Mouse (Mus musculus) stomach, embryonic 15.5 days (tissue): ENCODE data around the gene Hic1. TPM values are rescaled to one million over a fixed set of nuclear protein-coding genes. Genes with fewer than 3 reads are reported as not detected.

Source experiments
- ATAC-seq: fragments of 200-750 bp; cut with Nextera tagmentation; 2 replicates; pipeline ENCODE4 v1.8.0; 2017; ENCODE audit warnings: low read depth, moderate number of reproducible peaks, moderate TSS enrichment; ENCODE audit not compliant: insufficient read depth, low FRiP score
- H3K27ac ChIP-seq: fragments of 300-500 bp; sonication (generic); 2 replicates; pipeline ENCODE4 v1.5.1; 2015; ENCODE audit warnings: mild to moderate bottlenecking, inconsistent platforms
- H3K27me3 ChIP-seq: fragments of 300-500 bp; sonication (generic); replicated peaks from 2 replicates; pipeline ENCODE4 v1.6.1; 2015; ENCODE audit warnings: inconsistent platforms
- H3K36me3 ChIP-seq: fragments of 300-500 bp; sonication (generic); 2 replicates; pipeline ENCODE4 v1.6.1; 2015; ENCODE audit warnings: inconsistent platforms
- H3K4me1 ChIP-seq: fragments of 300-500 bp; sonication (generic); 2 replicates; pipeline ENCODE4 v1.6.1; 2015; ENCODE audit warnings: inconsistent platforms
- H3K4me2 ChIP-seq: fragments of 300-500 bp; sonication (generic); 2 replicates; pipeline ENCODE4 v1.6.1; 2015; ENCODE audit warnings: mild to moderate bottlenecking, inconsistent platforms
- H3K4me3 ChIP-seq: fragments of 300-500 bp; sonication (generic); replicated peaks from 2 replicates; pipeline ENCODE4 v1.5.1; 2015; ENCODE audit warnings: inconsistent platforms
- H3K9ac ChIP-seq: fragments of 300-500 bp; sonication (generic); 2 replicates; pipeline ENCODE4 v1.6.1; 2015; ENCODE audit warnings: inconsistent platforms
- H3K9me3 ChIP-seq: fragments of 300-500 bp; sonication (generic); 2 replicates; pipeline ENCODE4 v1.6.1; 2016; ENCODE audit warnings: inconsistent platforms
- WGBS: fragments of 180-500 bp; shearing (Covaris S2); methylation state at CpG from one replicate; pipeline ENCODE4 v1.1.7; 2015; 5-methylcytosine and 5-hydroxymethylcytosine counted together
- polyA plus RNA-seq: library from polyadenylated mRNA; unstranded; fragments of >200 nt; fragmentation: Nextera tagmentation; extraction: Ambion mirVana; gene quantifications from 2 replicates; pipeline ENCODE4 v1.2.1, GENCODE M21; 2015

Gene Hic1
- polyA plus RNA-seq, 1 experiment from 2014 or later, result 25.3 TPM

- Histone ChIP-seq H3K4me2 (peak overlapping the region; percentile 97), H3K27me3 (peaks cover 46% of the 10 kb centered on the region), H3K9me3 (no peaks in the 10 kb centered on the region), H3K36me3 (peaks cover 5% of the 10 kb centered on the region; the same call in 1 of the 2 replicates), H3K27ac (no peak overlapping the region), H3K4me1 (peaks cover 50% of the 10 kb centered on the region), H3K4me3 (peak overlapping the region; percentile 71), H3K9ac (no peak overlapping the region; the same call in 1 of the 2 replicates)
- ATAC-seq, result no peak
- under 1% methylated on average over 75 of the region's 75 CpGs for WGBS
Measured at GRCm38 (mm10) chr11:75172151-75173094, 3.1 kb upstream of the Hic1 start.

GRCm38 (mm10) chr11:75171186-75171865, 2.0 kb upstream of the Hic1 start:
- H3K36me3 ChIP-seq, result no peaks in the 10 kb centered on the region
- ATAC-seq, result no peak
- peaks cover 59% of the 10 kb centered on the region for H3K4me1 ChIP-seq
- peak overlapping the region; percentile 97 for H3K4me2 ChIP-seq
- no peaks in the 10 kb centered on the region for H3K9me3 ChIP-seq
- 15% methylated on average over 17 of the region's 17 CpGs for WGBS
- peaks cover 53% of the 10 kb centered on the region for H3K27me3 ChIP-seq
- H3K4me3 ChIP-seq, result peak overlapping the region; percentile 71; the same call in 1 of the 2 replicates
- no peak overlapping the region for H3K27ac ChIP-seq
- H3K9ac ChIP-seq, result no peak overlapping the region

GRCm38 (mm10) chr11:75170136-75170751, 925 bp upstream of the Hic1 start:
- peaks cover 69% of the 10 kb centered on the region for H3K4me1 ChIP-seq
- peaks cover 62% of the 10 kb centered on the region for H3K27me3 ChIP-seq
- H3K9me3 ChIP-seq, result no peaks in the 10 kb centered on the region
- H3K4me2 ChIP-seq, result peak overlapping the region; percentile 85
- peak overlapping the region; percentile 91; the same call in 1 of the 2 replicates for H3K27ac ChIP-seq
- H3K9ac ChIP-seq, result no peak overlapping the region
- under 1% methylated on average over 38 of the region's 38 CpGs for WGBS
- H3K36me3 ChIP-seq, result no peaks in the 10 kb centered on the region
- peak; percentile 39 for ATAC-seq
- peak overlapping the region; percentile 65 for H3K4me3 ChIP-seq

- peak overlapping the region; percentile 73 for H3K9ac ChIP-seq
- ATAC-seq, result peak; percentile 23; the same call in 1 of the 2 replicates
- under 1% methylated on average over 78 of the region's 83 CpGs for WGBS
- H3K4me3 ChIP-seq, result peak overlapping the region; percentile 65
- peaks cover 74% of the 10 kb centered on the region for H3K4me1 ChIP-seq
- H3K27ac ChIP-seq, result peak overlapping the region; percentile 91
- H3K27me3 ChIP-seq, result peaks cover 62% of the 10 kb centered on the region
- no peaks in the 10 kb centered on the region for H3K9me3 ChIP-seq
- H3K36me3 ChIP-seq, result no peaks in the 10 kb centered on the region
- H3K4me2 ChIP-seq, result peak overlapping the region; percentile 85
Measured at GRCm38 (mm10) chr11:75168590-75169361, 543 bp downstream of the Hic1 start.

GRCm38 (mm10) chr11:75167643-75168589, 1.4 kb downstream of the Hic1 start:
- Histone ChIP-seq H3K9ac (peak overlapping the region; percentile 73), H3K27ac (peak overlapping the region; percentile 91), H3K4me2 (peak overlapping the region; percentile 85), H3K27me3 (peaks cover 62% of the 10 kb centered on the region), H3K4me1 (peaks cover 75% of the 10 kb centered on the region), H3K36me3 (0 out of 2 replicates have a peak, but pooled peaks cover 7% of the 10 kb centered on the region), H3K9me3 (no peaks in the 10 kb centered on the region), H3K4me3 (peak overlapping the region; percentile 65)
- WGBS, result 6% methylated on average over 57 of the region's 63 CpGs
- ATAC-seq, result no peak

- 4% methylated on average over 68 of the region's 68 CpGs for WGBS
- ATAC-seq, result no peak
- Histone ChIP-seq H3K27me3 (peaks cover 53% of the 10 kb centered on the region), H3K27ac (peak overlapping the region; percentile 91), H3K4me1 (peaks cover 71% of the 10 kb centered on the region), H3K9ac (peak overlapping the region; percentile 73), H3K9me3 (no peaks in the 10 kb centered on the region), H3K4me2 (peak overlapping the region; percentile 85), H3K36me3 (peaks cover 14% of the 10 kb centered on the region; the same call in 1 of the 2 replicates), H3K4me3 (peak overlapping the region; percentile 65)
Measured at GRCm38 (mm10) chr11:75166861-75167642, 2.3 kb downstream of the Hic1 start.

- Histone ChIP-seq H3K9ac (peak overlapping the region; percentile 73), H3K27me3 (peaks cover 47% of the 10 kb centered on the region), H3K36me3 (peaks cover 14% of the 10 kb centered on the region; the same call in 1 of the 2 replicates), H3K4me3 (peak overlapping the region; percentile 65), H3K4me2 (peak overlapping the region; percentile 85), H3K27ac (peak overlapping the region; percentile 91), H3K9me3 (no peaks in the 10 kb centered on the region), H3K4me1 (peaks cover 73% of the 10 kb centered on the region)
- WGBS, result 16% methylated on average over 55 of the region's 55 CpGs
- ATAC-seq, result no peak
Measured at GRCm38 (mm10) chr11:75166193-75166842, 3.0 kb downstream of the Hic1 start.

GRCm38 (mm10) chr11:75165441-75166192, 3.7 kb downstream of the Hic1 start:
- H3K4me2 ChIP-seq, result peak overlapping the region; percentile 85
- H3K36me3 ChIP-seq, result peaks cover 17% of the 10 kb centered on the region; the same call in 1 of the 2 replicates
- peak overlapping the region; percentile 91 for H3K27ac ChIP-seq
- H3K4me3 ChIP-seq, result peak overlapping the region; percentile 65
- H3K9ac ChIP-seq, result peak overlapping the region; percentile 73
- peaks cover 40% of the 10 kb centered on the region for H3K27me3 ChIP-seq
- H3K4me1 ChIP-seq, result peaks cover 76% of the 10 kb centered on the region
- 12% methylated on average over 54 of the region's 54 CpGs for WGBS
- H3K9me3 ChIP-seq, result no peaks in the 10 kb centered on the region
- no peak for ATAC-seq

- H3K4me2 ChIP-seq, result peak overlapping the region; percentile 85
- no peak for ATAC-seq
- peaks cover 20% of the 10 kb centered on the region; the same call in 1 of the 2 replicates for H3K36me3 ChIP-seq
- peak overlapping the region; percentile 91 for H3K27ac ChIP-seq
- no peaks in the 10 kb centered on the region for H3K9me3 ChIP-seq
- peaks cover 33% of the 10 kb centered on the region for H3K27me3 ChIP-seq
- WGBS, result 13% methylated on average over 15 of the region's 15 CpGs
- peaks cover 73% of the 10 kb centered on the region for H3K4me1 ChIP-seq
- H3K4me3 ChIP-seq, result peak overlapping the region; percentile 65
- peak overlapping the region; percentile 22; the same call in 1 of the 2 replicates for H3K9ac ChIP-seq
Measured at GRCm38 (mm10) chr11:75164750-75165149, 4.6 kb downstream of the Hic1 start.
